Mouse (Mus musculus) C2C12 (cell line): ENCODE measurements around the gene Kank1.

ENCODE experiments used
- CEBPB ChIP-seq: IDR thresholded peaks from one replicate; pipeline ENCODE4 v1.6.1; 2011; ENCODE audit warnings: low read depth, mild to moderate bottlenecking, control low read depth, moderate library complexity
- CTCF ChIP-seq: IDR thresholded peaks from one replicate; pipeline ENCODE4 v1.5.1; 2011; ENCODE audit not compliant: control insufficient read depth, insufficient read depth, insufficient read length
- FOSL1 ChIP-seq: IDR thresholded peaks from one replicate; pipeline ENCODE4 v1.8.0; 2011; ENCODE audit warnings: mild to moderate bottlenecking, low read length; ENCODE audit not compliant: poor library complexity, insufficient read depth, severe bottlenecking
- MAX ChIP-seq: IDR thresholded peaks from one replicate; pipeline ENCODE4 v1.6.1; 2011; ENCODE audit warnings: mild to moderate bottlenecking, control low read depth
- MYOD1 ChIP-seq: IDR thresholded peaks from one replicate; pipeline ENCODE4 v1.6.1; 2011; ENCODE audit warnings: low read depth; ENCODE audit not compliant: control insufficient read depth, insufficient read length
- MYOG ChIP-seq: IDR thresholded peaks from one replicate; pipeline ENCODE4 v1.6.1; 2011; ENCODE audit not compliant: control insufficient read depth, insufficient read length; ENCODE audit errors: extremely low read depth
- USF1 ChIP-seq: IDR thresholded peaks from one replicate; pipeline ENCODE4 v1.6.1; 2011; ENCODE audit warnings: low read depth, mild to moderate bottlenecking, control low read depth, moderate library complexity

GRCm38 (mm10) chr19:25428338-25428962 lies 191.7 kb downstream of the Kank1 start:
- peak; percentile 79 for TF ChIP-seq MYOD1
- TF ChIP-seq CTCF: no peak
- TF ChIP-seq CEBPB: no peak
- TF ChIP-seq MAX: peak; percentile 92
- peak; percentile 41 for TF ChIP-seq USF1
- peak; percentile 87 for TF ChIP-seq FOSL1
- no peak for TF ChIP-seq MYOG
